Mouse (Mus musculus) forebrain, embryonic 11.5 days (tissue): ENCODE measurements around the gene Serbp1. TPM values are rescaled to one million over a fixed set of nuclear protein-coding genes. Genes with fewer than 3 reads are reported as not detected.

Source experiments
- ATAC-seq: fragments of 200-750 bp; cut with Nextera tagmentation; replicated peaks from 2 replicates; pipeline ENCODE4 v1.8.0; 2017; ENCODE audit warnings: moderate TSS enrichment; ENCODE audit not compliant: low FRiP score
- DNase-seq: peaks from one replicate; pipeline ENCODE4 v3.0.0-alpha.2; 2017; ENCODE audit warnings: low spot score
- H3K27ac ChIP-seq: fragments of 300-500 bp; sonication (generic); 2 replicates; pipeline ENCODE4 v1.5.1; 2014; ENCODE audit warnings: low read depth, low read length
- H3K27me3 ChIP-seq: fragments of 300-500 bp; sonication (generic); 2 replicates; pipeline ENCODE4 v1.6.1; 2014; ENCODE audit warnings: mild to moderate bottlenecking, low read length, mixed read lengths; ENCODE audit not compliant: control insufficient read depth, insufficient read depth
- H3K36me3 ChIP-seq: fragments of 300-500 bp; sonication (generic); 2 replicates; pipeline ENCODE4 v1.6.1; 2014; ENCODE audit warnings: mild to moderate bottlenecking, low read length, moderate library complexity, mixed read lengths; ENCODE audit not compliant: control insufficient read depth, insufficient read depth
- H3K4me1 ChIP-seq: fragments of 300-500 bp; sonication (generic); replicated peaks from 2 replicates; pipeline ENCODE4 v1.6.1; 2014; ENCODE audit warnings: low read length, mixed read lengths; ENCODE audit not compliant: control insufficient read depth, insufficient read depth
- H3K4me2 ChIP-seq: fragments of 300-500 bp; sonication (generic); 2 replicates; pipeline ENCODE4 v1.6.1; 2014; ENCODE audit warnings: low read depth, mild to moderate bottlenecking, low read length, moderate library complexity, mixed read lengths; ENCODE audit not compliant: severe bottlenecking
- H3K4me3 ChIP-seq: fragments of 300-500 bp; sonication (generic); 2 replicates; pipeline ENCODE4 v1.5.1; 2014; ENCODE audit warnings: low read depth, low read length
- H3K9ac ChIP-seq: fragments of 300-500 bp; sonication (generic); 2 replicates; pipeline ENCODE4 v1.6.1; 2014; ENCODE audit warnings: low read length
- H3K9me3 ChIP-seq: fragments of 300-500 bp; sonication (generic); 2 replicates; pipeline ENCODE4 v1.6.1; 2016; ENCODE audit warnings: low read length, mixed read lengths; ENCODE audit not compliant: control insufficient read depth
- WGBS: fragments of 180-500 bp; shearing (Covaris S2); extraction: QIAGEN DNeasy Blood & Tissue Kit; methylation state at CpG from one replicate; pipeline ENCODE4 v1.1.7; 2014; 5-methylcytosine and 5-hydroxymethylcytosine counted together
- polyA plus RNA-seq: library from polyadenylated mRNA; unstranded; fragments of >200 nt; fragmentation: Nextera tagmentation; extraction: Ambion mirVana; gene quantifications from 2 replicates; pipeline ENCODE4 v1.2.1, GENCODE M21; 2014

The Serbp1 gene
- polyA plus RNA-seq = 601 and 607 TPM in 2 replicates

GRCm38 (mm10) chr6:67237977-67238376 lies at the start of gene Serbp1:
Gene Serbp1, plus strand, starts transcription at chr6:67238176.
- WGBS = 26% methylated on average over 12 of the region's 12 CpGs
- no peaks in the 10 kb centered on the region for H3K4me1 ChIP-seq
- no peak for ATAC-seq
- no peak for DNase-seq
- H3K36me3 ChIP-seq = no peaks in the 10 kb centered on the region
- H3K27me3 ChIP-seq = no peaks in the 10 kb centered on the region
- H3K4me2 ChIP-seq = no peak within 1 kb of the TSS
- no peak within 1 kb of the TSS for H3K27ac ChIP-seq
- H3K9me3 ChIP-seq = no peaks in the 10 kb centered on the region
- no peak within 1 kb of the TSS for H3K4me3 ChIP-seq
- H3K9ac ChIP-seq = no peak within 1 kb of the TSS

DNA sequence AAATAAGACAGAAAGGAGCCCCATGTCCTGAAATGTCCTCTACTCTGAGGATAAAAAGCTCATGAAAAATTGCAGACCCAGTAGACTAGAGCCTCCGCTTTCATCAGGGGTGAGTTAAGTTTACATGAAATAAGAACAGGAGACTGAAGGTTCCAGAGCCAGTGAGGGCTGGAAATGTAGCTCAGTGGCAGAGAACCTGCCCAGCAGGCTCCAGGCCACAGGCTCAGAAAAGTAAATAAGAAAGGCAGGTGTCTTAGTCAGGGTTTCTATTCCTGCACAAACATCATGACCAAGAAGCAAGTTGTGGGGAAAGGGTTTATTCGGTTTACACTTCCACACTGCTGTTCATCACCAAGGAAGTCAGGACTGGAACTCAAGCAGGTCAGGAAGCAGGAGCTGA lies 44.4 kb upstream of the Serbp1 start:
- Histone ChIP-seq H3K27ac (no peak overlapping the region), H3K4me3 (no peak overlapping the region), H3K4me2 (no peak overlapping the region), H3K27me3 (no peaks in the 10 kb centered on the region), H3K9me3 (no peaks in the 10 kb centered on the region), H3K9ac (no peak overlapping the region), H3K4me1 (no peaks in the 10 kb centered on the region), H3K36me3 (no peaks in the 10 kb centered on the region)
- ATAC-seq (no peak), DNase-seq (no peak)
- 82% methylated on average over 2 of the region's 2 CpGs for WGBS

- Histone ChIP-seq H3K36me3 (no peaks in the 10 kb centered on the region), H3K27me3 (no peaks in the 10 kb centered on the region), H3K9me3 (no peaks in the 10 kb centered on the region), H3K4me3 (no peak overlapping the region), H3K9ac (no peak overlapping the region), H3K4me2 (no peak overlapping the region), H3K4me1 (no peaks in the 10 kb centered on the region), H3K27ac (no peak overlapping the region)
- ATAC-seq (no peak), DNase-seq (no peak)
- WGBS = 90% methylated on average over 6 of the region's 6 CpGs
Observed at GRCm38 (mm10) chr6:67194606-67195005, 43.4 kb upstream of the Serbp1 start.

GRCm38 (mm10) chr6:67195148-67195611 lies 42.8 kb upstream of the Serbp1 start:
- Histone ChIP-seq H3K27me3 (no peaks in the 10 kb centered on the region), H3K4me3 (no peak overlapping the region), H3K9ac (no peak overlapping the region), H3K9me3 (no peaks in the 10 kb centered on the region), H3K36me3 (no peaks in the 10 kb centered on the region), H3K4me2 (no peak overlapping the region), H3K4me1 (no peaks in the 10 kb centered on the region), H3K27ac (no peak overlapping the region)
- WGBS = 19% methylated on average over 7 of the region's 7 CpGs
- no peak for DNase-seq
- no peak for ATAC-seq

GRCm38 (mm10) chr6:67196821-67197220 lies 41.2 kb upstream of the Serbp1 start:
- ATAC-seq (no peak), DNase-seq (no peak)
- Histone ChIP-seq H3K36me3 (no peaks in the 10 kb centered on the region), H3K27me3 (no peaks in the 10 kb centered on the region), H3K4me3 (no peak overlapping the region), H3K9ac (no peak overlapping the region), H3K9me3 (no peaks in the 10 kb centered on the region), H3K4me1 (no peaks in the 10 kb centered on the region), H3K4me2 (no peak overlapping the region), H3K27ac (no peak overlapping the region)
- 90% methylated on average over 6 of the region's 6 CpGs for WGBS

GRCm38 (mm10) chr6:67198085-67198484 lies 39.9 kb upstream of the Serbp1 start:
- ATAC-seq = no peak

DNA sequence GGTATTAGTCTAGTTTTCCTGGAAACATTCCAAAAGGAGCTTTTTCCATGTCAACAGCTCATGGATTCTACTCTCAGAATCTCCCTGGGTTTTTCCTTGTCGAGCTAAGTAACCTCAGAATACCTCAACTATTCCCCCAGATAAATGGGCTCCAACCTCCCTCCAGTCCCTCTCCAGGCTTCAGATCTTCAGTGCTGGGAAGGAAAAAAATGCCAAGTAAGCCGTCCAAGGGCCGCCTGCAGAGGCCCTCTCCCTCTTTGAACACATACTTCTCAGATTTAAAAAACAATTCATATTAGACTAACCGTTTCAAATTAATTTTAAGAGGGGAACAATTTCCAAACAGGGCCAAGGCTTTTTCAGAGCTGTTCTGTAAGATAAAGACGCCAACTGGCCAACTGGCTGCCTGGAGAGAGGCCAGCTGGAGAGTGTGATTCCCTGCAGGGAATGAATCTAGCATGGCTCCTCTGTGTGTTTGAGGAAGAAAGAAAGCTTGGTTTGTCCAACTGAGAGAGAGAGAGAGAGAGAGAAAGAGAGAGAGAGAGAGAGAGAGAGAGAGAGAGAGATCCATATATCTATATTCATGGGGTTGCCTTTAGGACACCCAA lies 37.2 kb upstream of the Serbp1 start:
- no peaks in the 10 kb centered on the region for H3K9me3 ChIP-seq
- H3K4me3 ChIP-seq = no peak overlapping the region
- no peak overlapping the region for H3K4me2 ChIP-seq
- H3K4me1 ChIP-seq = no peaks in the 10 kb centered on the region
- H3K9ac ChIP-seq = no peak overlapping the region
- ATAC-seq (no peak), DNase-seq (no peak)
- no peaks in the 10 kb centered on the region for H3K36me3 ChIP-seq
- 61% methylated on average over 5 of the region's 5 CpGs for WGBS
- H3K27me3 ChIP-seq = no peaks in the 10 kb centered on the region
- H3K27ac ChIP-seq = no peak overlapping the region

More at GRCm38 (mm10) chr6:67198085-67198484, 39.9 kb upstream of the Serbp1 start:
- Histone ChIP-seq H3K27me3 (no peaks in the 10 kb centered on the region), H3K9me3 (no peaks in the 10 kb centered on the region), H3K4me1 (no peaks in the 10 kb centered on the region), H3K4me2 (no peak overlapping the region), H3K27ac (no peak overlapping the region), H3K4me3 (no peak overlapping the region), H3K9ac (no peak overlapping the region), H3K36me3 (no peaks in the 10 kb centered on the region)
- peak; percentile 56 for DNase-seq
- WGBS = 26% methylated on average over 4 of the region's 4 CpGs

DNA sequence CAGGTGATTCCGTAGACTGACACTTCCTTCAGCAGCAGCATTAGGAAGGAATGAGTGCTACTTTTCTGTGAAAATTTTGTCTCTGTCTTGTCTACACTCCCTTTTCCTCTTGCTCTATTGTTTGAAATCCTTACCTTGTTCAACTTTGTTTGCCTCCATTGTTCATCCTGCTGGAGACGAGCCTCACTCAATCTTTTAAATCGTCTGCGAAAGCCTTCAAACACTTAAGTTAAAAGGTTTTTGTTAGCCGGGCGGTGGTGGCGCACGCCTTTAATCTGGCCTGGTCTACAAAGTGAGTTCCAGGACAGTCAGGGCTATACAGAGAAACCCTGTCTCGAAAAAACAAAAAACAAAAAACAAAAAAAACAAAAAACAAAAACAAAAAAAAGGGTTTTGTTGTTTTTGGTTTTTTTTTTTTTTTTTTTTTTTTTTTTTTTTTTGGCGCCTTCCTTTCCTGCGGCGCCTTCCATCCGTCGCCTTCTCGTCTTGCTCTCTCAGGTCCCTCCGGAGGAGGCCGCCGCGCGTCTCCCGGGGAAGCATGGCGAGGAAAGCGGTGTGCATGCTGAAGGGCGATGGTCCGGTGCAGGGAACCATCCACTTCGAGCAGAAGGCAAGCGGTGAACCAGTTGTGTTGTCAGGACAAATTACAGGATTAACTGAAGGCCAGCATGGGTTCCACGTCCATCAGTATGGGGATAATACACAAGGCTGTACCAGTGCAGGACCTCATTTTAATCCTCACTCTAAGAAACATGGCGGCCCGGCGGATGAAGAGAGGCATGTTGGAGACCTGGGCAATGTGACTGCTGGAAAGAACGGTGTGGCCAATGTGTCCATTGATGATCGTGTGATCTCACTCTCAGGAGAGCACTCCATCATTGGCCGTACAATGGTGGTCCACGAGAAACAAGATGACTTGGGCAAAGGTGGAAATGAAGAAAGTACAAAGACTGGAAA lies 32.6 kb upstream of the Serbp1 start:
- H3K4me3 ChIP-seq = no peak overlapping the region
- H3K36me3 ChIP-seq = no peaks in the 10 kb centered on the region
- no peaks in the 10 kb centered on the region for H3K27me3 ChIP-seq
- ATAC-seq = no peak
- H3K9ac ChIP-seq = no peak overlapping the region
- H3K27ac ChIP-seq = no peak overlapping the region
- H3K4me2 ChIP-seq = no peak overlapping the region
- H3K4me1 ChIP-seq = no peaks in the 10 kb centered on the region
- H3K9me3 ChIP-seq = no peaks in the 10 kb centered on the region
- 74% methylated on average over 35 of the region's 35 CpGs for WGBS
- no peak for DNase-seq
